Mouse (Mus musculus) lung, postnatal 25 days (tissue): Measurements from ENCODE around the gene Mob4.
"Not testable (repeated sequence)": the region's sequence is repeated elsewhere in the genome, so short reads cannot be mapped to it uniquely, and the experiment has no call there.

Experiments used
- DNase-seq: peaks from one replicate; pipeline ENCODE4 v3.0.0; 2022; ENCODE audit warnings: low spot score

Gene Mob4

DNA sequence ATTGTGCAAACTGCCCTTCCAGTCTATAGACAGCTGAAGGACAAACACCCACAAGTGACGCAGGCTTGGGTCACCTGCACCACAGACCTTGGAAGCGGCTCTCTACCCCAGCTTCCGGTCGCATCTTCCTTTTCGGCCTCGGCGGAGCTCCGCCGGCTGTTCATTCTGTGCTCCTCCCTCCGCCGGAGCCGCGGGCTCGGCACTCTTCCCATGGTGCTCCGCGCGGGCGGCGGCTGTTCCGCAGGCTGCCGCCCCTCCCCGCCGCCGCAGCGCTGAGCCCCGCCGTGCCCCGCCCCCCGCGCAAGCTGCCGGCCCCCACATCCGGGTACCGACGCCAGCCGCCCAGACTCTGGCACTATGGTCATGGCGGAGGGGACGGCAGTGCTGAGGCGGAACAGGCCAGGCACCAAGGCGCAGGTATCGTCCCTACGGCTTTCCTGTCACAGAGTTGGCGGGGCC is at the start of gene Mob4:
TSS of gene Mob4 (plus strand) at position 289 of the 459 bp plus-strand sequence.
- DNase-seq = peak; percentile 92

DNA sequence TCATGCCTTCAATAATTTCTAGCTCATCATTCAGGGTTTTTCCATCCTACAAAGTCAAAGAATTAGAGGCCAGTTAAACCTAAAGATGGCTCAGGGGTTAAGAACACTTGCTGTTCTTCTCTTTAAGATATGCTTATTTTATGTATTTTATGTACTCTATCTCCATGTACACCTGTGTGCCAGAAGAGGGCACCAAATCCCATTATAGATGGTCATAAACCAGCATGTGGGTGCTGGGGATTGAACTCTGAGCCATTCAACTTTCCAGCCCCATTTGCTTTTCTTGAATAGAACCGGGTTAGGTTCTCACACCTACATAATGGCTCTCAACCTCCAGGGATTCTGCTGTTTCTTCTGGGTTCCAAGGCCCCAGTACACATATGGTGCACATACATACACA is 48.9 kb upstream of the Mob4 start:
- no peak for DNase-seq

DNA sequence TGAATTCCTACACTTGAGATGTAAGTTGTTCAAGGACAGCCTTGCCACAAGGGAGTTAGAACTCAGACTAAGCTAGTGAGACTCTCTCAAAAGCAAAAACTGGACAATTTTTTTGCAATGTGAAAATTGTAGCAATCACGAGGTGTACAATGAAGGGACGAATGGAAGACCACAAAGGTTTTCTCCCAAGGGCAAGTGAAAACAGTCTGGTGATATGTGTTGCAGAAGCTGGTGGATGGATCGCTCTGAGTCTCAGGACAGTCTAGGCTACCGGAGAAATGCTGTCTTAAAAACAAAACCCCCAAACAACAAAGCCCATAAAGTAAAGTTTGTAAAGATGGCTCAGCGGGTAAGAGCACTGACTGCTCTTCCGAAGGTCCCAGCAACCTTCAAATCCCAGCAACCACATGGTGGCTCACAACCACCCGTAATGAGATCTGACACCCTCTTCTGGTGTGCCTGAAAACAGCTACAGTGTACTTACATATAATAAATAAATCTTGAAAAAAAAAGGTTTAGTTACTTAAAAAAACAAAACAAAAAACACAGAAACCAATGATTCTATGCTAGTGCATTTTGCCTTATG is 45.2 kb upstream of the Mob4 start:
- DNase-seq = no peak

DNA sequence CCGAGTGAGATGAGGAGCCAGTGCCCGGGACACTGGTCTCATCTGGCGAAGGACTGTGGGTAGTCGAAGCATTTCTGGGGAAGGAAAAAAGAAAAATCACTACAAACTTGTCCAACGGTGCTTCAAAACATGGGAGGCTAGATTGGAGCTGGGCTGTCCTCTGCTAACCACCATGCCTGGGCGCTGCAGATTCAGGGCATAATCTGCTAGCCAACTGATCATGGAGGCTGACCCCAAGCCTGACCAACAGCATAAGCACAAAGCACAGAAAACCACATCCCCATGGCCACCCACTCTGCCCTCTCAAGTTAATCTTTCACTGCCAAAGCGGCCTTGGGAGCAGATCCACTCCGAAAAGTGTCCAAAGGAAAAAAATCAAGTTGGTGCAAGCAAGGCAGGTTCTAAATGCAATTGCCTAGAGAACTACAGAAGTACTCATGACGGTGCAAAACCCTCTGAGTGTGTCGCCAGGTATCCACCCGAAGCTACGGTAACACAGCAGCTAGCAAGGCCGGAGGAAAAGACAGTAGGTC is 44.1 kb upstream of the Mob4 start:
- DNase-seq = no peak

DNA sequence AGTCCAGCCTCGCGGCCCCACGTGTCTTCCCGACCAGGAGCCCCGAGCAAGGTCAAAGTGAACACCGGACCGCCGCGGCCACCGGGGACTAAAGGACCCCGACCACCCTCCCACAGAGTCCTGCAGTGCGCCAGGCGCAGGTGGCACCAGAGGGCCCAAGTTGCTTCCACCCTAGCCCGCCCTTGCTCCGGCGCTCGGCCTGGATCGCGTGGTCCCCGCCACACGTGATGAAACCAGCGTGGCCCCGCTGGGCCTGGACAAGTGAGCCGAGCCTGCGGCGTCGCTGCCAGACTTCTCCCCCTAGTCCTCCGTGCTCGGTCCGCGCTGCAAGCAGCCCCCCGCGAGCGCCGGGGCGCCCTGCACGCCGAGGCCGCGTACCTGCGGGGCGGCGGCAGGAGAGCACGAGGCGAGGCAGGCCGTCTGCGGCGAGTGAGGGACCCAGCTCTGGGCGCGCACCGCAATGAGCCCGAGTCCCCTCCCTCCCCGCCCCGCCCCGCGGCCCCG is 43.6 kb upstream of the Mob4 start:
- no peak for DNase-seq

DNA sequence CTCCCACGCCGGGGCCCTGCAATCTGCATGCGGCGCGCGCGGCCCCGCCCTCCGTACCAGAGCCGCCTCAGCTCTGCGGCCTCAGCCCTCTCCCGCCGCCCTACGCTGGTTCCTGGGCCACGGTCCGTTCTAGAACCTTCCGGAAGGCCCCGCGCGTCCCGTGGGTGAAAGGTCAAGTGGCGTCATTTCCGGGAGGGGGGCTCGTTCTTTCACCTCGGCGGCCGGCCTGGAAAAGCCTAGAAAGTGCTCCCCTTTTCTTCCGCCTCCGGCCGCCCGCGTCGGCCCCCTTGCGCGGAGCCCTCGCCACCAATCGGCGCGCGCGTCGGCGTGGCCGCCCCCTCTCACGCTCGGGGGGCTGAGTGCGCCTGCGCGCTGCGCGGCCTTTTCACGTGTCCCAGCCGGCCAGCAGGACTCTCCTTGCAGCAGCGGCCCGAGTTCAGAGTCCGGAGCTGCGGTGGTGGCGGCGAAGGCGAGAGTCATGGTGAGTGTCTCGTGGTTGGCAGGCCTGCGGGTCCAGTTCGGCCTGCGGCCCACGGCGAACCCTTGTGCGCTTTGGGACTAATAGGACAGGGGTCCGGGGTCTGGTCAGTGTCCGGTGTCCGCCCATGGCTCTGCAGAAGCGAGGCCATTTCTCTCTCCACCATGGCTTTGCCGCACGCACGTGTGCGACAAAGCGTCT is 43.0 kb upstream of the Mob4 start, which contains the start of the genes Hspe1 and Hspd1:
TSS of gene Hspe1 (plus strand) at position 201 of the 679 bp plus-strand sequence.
TSS of gene Hspd1 (minus strand) at position 312 of the 679 bp plus-strand sequence.
- DNase-seq = peak; percentile 99

DNA sequence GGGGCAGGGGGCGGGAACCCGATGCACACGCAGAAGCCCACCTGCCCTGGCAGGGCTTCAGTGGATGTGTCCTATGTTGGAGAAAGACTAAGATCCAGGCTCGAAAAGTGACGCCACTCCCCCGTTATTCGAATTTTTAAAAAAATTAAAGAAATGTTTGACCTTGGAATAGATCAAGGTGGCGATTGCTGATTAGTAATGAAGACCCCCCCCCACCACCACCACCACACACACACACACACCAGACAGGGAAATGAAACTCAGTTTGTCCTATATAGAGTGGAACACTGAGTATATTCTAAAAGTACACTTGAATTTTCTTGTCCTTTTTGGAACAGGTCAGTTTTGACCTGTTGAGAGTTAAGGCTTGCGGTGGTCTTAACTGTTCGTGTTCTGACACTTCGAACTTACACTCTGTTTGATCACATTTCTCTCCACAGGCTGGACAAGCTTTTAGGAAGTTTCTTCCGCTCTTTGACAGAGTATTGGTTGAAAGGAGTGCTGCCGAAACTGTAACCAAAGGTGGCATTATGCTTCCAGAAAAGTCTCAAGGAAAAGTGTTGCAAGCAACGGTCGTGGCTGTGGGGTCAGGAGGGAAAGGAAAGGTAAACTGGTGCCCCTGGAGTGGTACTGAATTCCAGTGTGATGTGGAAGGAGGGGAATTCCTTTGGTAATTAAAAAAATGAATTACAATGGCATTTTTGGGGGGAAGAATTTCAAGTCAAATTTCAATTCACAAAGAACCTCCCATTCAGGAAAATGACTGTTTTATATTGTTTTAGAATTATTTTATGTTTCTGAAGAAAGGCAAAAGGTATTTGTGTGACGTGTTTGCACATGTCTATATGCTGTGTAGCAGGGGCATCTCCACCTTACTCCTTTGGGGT is 42.2 kb upstream of the Mob4 start:
- no peak for DNase-seq

DNA sequence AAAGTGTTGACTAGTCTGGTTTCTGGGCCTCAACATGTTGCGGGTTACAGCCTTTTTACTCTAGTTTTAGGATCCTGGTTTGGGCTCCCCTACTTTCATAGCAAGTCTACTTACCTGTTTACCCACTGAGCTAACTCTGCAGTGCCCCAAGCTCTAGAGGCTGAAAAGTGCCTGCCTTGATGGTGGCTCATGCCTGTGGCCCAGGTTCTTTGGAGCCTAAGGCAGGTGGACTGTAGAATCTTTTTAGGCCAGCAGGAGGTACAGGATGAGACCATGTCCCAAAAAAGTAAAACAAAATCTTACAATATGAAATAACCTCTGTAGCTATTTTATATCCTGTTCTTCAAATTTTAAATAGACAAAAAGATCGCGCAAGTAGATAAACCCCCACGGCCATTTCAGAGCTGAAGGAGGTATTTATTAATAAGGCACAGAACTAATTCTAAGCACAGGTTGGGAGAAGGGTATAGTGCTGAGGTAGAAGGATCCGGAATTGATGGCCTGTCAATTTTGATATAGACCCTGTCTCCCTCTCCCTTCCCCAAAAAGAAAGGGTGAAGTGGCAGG is 41.5 kb upstream of the Mob4 start:
- DNase-seq = no peak

DNA sequence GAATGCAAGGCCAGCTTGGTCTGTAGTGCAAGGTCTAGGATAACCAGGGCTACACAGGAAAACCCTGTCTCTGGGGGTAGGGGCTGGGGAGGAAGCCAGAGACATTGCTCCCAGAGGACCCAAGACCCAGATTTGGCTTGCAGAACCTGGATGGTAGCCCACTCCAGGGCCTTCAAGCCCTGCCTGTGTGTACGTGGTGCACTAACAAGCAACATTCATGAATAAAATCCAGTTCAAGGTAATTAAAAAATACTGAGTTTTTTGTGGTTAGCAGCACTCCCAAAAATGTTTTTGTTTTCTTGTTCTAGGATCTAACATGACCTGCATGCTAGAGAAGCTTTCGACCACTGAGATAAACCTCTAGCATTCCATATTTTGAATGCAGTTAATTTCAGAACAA is 39.0 kb upstream of the Mob4 start:
- DNase-seq = no peak

DNA sequence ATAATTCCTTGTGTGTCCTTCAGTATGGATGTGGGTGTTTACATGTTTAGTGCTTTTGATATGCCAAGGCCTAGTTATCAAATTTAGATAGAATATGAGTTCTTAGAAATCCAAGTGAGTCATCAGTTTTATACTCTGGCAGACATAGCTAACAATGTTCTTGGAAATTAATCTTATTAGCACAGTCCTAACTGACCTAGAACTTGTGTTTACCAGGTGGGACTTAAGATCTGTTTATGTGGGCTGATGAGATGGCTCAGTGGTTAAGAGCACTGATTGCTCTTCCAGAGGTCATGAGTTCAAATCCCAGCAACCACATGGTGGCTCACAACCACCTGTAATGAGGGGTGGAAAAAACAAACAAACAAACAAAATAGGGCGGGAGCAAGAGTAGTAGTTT is 38.6 kb upstream of the Mob4 start:
- DNase-seq = no peak

DNA sequence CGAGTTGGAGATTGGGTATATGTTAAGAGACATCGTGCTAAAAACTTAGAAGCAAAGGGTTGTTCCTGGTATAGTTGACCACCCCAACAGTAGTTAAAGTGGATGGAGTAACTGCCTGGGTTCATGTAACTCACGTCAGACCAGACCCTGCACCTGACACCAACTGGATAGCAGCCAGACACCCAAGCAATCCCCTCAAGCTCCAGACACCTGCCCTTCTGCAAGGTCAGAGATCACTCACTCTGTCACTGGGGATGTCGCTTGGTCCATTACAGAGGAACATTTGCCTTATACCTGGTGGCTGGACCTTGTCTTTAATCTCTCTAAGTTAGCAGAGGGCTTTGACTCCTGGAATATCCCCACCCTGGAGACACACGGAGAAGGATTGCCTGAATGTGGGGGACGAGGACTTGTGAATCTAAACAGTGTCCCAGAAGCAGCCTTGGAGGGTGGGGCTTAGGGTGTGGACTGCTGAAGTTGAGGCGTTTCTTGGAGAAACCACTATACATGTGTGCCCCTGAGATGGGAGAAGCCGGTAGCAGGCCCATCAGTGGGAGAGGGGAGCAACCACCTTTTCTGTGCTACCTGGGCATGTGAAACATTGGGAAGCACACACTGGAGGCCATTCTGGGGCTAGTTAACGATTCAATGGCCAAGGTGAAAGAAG is 24.0 kb upstream of the Mob4 start:
- DNase-seq = no peak

DNA sequence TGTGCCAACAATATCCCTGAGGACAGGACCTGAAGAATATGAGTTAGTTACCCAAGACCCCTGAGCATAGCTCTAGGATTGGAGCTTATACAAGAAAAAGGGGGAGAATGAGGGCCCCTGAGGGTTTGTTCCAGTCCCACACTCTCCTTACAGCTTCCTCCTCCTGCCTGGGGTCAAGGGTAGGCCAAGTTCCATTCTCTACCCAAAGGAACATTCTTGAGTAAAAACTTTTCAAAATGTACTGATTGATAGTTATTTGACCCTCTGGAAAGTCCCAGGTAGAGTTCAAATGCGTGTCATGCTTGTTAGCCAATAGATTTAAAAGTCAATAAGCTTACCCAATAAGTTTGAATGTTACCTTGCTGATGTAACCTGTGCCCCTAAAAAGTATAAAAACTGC is 23.4 kb upstream of the Mob4 start:
- DNase-seq = no peak

DNA sequence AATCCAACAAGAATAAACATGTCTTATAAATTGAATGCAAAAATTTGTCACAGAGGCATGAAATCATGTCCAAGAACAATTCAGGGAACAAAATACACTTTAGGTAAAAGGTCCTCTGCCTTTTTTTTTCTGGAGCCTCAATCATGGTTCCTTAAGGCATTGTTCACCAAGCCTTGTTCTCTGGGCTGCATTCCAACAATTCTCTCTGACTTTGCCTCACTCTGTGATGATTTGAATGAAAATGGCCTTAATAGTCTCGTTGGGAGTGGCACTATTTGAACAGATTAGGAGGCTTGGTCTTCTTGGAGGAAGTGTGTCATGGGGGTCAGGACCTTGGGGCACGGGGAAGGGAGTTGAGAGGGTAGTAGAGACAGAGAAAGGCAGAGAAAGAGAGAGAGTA is 22.6 kb upstream of the Mob4 start:
- no peak for DNase-seq

DNA sequence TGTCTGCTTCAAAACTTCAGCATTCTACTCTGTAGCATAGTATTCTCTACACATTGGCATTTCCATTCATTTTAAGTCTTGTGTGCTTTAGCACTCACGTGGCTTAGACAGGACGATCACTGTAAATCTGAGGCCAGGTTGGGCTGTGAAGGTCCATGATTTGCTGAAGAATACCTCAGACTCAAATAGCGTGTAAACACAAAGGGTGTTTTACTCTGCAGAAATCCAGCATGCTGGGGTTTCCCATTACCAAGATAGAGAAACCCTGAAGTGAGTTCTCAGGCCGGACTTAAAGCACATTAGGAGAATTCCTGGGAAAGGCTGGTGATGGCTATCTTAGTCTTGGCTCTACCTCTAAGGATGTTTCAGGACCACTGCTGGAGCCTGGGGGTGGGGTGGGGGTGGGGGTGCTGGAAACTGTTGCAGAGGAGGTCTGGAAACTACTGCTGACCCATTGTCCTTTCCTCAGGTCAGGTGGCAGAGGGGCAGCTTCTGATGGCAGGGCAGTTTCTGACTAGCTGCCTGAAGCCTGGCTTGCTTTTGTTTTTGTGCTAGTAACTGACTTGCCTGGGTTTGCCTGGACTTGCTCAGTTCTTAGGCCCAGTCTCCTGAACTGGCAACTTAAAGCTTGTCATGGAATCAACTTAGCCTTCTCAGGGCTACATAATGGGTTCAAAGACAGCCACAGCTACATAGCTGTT is 21.8 kb upstream of the Mob4 start:
- DNase-seq = no peak

DNA sequence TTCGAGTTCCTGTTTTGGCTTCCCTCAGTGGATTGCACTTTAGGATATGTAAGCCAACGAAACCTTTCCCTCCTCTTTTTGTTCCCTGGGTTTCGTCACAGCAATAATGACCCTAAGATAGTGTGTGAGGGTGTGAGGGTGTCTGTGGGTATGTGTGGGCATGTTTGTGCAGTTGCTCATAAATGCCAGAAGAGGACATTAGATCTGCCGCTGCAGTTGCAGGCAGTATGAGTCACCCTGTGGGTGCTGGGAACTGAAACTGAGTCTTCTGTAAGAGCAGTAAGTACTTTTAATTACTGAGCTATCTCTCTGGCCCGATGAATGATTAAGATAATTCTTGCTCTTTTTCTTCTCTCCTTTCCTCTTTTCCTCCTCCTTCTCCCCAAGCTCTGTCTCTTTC is 8.0 kb upstream of the Mob4 start:
- no peak for DNase-seq

DNA sequence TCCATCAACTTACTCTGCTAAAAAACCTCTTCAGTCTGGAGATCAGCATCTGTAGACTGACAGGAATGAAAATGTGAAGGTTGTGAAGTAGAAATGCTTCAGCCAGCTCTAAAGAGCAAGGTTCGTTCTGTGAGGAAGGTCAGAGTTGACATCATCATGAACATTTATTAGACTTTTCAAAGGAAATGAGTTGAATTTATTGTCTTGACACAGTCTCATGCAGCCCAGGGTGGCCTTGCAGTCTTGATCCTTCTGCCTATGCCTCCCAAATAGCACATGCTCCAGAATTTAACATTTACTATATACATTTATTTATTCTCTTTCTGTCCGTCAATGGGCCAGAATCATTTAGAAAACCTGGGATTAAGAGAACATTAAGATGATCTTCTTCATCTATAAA is 7.5 kb upstream of the Mob4 start:
- no peak for DNase-seq

DNA sequence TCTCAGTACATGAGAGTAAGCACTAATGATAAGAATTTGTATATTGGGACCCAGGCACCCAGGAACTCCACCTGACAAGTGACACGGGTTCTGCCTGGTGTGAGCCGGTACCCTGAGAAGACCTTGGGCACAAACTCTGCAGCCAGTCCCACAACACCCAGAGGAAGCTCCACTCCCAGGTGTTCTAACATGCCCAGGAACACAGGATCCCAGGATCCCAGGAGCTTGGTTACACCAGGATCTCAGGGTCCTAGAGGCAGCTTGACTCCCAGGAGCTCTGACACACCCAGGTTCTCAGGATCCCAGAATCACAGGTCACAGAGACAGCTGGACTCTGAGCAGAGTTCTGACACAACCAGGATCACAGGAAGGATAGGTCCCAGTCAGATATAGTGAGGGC is 6.9 kb upstream of the Mob4 start:
- DNase-seq = not testable (repeated sequence)

DNA sequence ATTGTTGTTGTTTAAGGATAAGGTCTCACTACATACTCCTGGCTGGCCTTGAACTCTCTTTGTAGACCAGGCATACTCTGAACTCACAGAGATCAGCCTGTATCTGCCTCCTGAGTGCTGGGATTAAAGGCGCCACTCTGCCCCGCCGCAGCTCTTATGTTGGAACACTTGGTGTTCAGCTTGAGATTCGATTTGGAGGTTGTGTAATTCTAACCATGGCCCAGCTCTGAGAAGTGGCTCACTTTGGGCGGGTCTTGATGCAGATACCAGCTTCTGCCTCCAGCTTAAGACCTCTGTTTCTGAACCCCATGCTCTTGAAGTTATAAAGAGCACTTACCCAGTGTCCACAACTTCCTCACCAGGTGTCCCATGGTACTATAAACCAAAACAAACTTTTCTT is 1.3 kb upstream of the Mob4 start:
- no peak for DNase-seq

DNA sequence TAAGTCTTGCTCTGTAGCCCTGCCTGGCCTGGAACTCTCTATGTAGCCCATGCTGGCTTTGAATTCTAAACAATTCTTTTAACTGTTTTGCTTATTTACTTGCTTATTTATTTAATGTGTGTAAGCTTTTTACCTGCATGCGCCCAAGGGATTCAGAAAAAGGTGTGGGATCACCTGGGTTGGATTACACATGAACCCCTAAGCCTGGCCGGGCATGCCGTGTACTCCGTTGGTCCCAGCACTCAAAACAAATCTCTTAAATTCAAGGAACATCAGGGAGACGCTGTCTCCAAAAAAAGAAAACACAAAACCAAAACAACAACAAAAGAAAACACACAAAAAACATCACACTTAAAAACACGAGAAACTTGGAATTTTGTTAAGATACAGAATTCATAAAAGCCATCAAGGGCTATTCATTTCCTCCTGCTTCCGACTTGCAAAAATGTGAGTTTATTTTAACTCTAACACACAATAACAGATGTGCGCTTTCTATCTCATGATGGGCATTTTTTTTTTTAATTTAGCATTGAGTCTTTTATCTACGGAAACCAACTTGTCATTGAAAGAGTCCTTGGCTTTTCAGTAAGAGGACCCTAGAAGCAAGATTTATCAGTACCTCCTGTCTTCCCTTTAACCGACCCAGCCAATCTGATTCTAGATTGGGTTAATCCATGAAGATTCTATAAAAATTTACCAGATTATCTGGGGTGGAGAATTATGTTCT is 678 bp upstream of the Mob4 start:
- no peak for DNase-seq

DNA sequence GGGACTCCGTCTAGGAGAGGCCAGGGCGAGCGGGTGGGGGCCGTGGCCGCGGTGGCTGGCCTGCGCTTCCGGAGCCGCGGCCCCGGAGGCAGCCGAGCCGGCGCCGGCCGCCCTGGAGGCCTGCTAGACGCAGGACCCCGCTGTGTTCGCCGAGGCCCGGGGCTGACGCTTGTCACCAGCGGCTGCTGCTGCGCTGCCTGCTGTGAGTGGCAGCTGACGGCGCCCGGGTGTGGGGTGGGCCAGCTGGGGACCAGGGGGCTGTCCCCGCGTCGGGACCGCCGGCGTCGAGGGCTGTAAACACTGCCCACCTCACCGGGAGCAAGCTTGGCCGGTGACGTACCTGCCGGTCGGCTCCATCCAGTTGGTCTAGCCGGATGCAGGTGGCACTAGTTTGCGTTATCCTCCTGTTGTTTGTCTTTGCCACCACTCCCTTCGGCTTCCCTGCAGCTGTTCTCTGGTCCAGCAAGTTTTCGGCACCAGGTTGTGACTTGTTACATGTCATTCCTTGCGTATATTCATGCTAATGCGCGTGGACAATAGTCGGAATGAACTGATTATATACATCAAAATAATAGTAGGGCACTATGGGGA is 488 bp downstream of the Mob4 start:
- peak; percentile 48 for DNase-seq
